Mouse (Mus musculus) myocyte (in vitro differentiated cells): ENCODE measurements at regions not wholly inside any gene's neighbourhood (a gene's known extent, or its start where the extent isn't known, plus 50 kb on each side); places are given as distances from the start of the nearest gene placed in this dataset.

ENCODE experiments used
- H3K27me3 ChIP-seq: one replicate; pipeline ENCODE4 v1.6.1; 2011; ENCODE audit not compliant: control insufficient read depth, insufficient read depth, insufficient read length
- H3K36me3 ChIP-seq: one replicate; pipeline ENCODE4 v1.6.1; 2011; ENCODE audit not compliant: control insufficient read depth, insufficient read depth
- H3K4me2 ChIP-seq: one replicate; pipeline ENCODE4 v1.6.1; 2011; ENCODE audit warnings: low read depth, control low read depth
- H3K4me3 ChIP-seq: one replicate; pipeline ENCODE4 v1.5.1; 2011; ENCODE audit warnings: mild to moderate bottlenecking, control low read depth, moderate library complexity
- H3K79me2 ChIP-seq: one replicate; pipeline ENCODE4 v1.6.1; 2011; ENCODE audit not compliant: control insufficient read depth, insufficient read depth
- H3ac ChIP-seq: one replicate; pipeline ENCODE4 v1.6.1; 2011; ENCODE audit not compliant: control insufficient read depth, insufficient read length
- CEBPB ChIP-seq: IDR thresholded peaks from 2 replicates; pipeline ENCODE4 v1.6.1; 2011; ENCODE audit warnings: mild to moderate bottlenecking, moderate library complexity; ENCODE audit not compliant: poor library complexity, insufficient read depth, severe bottlenecking
- E2F4 ChIP-seq: IDR thresholded peaks from one replicate; pipeline ENCODE4 v1.6.1; 2011; ENCODE audit warnings: mild to moderate bottlenecking, control low read depth, moderate library complexity; ENCODE audit not compliant: insufficient read depth
- MAX ChIP-seq: IDR thresholded peaks from one replicate; pipeline ENCODE4 v1.6.1; 2011; ENCODE audit warnings: low read depth, mild to moderate bottlenecking, control low read depth
- MYOD1 ChIP-seq, 3 experiments: IDR thresholded peaks; one replicate each; pipeline ENCODE4 v1.6.1; 2011; ENCODE audit warnings: control low read depth in 2 of 3, low read depth in 2 of 3, mild to moderate bottlenecking in 2 of 3, moderate library complexity in 1 of 3; ENCODE audit not compliant: insufficient read length in 2 of 3, control insufficient read depth in 1 of 3
- MYOG ChIP-seq, 3 experiments: IDR thresholded peaks; one replicate each; pipeline ENCODE4 v1.6.1; 2011; ENCODE audit warnings: control low read depth in 2 of 3, low read depth in 2 of 3, mild to moderate bottlenecking in 2 of 3; ENCODE audit not compliant: insufficient read length in 2 of 3, control insufficient read depth in 1 of 3, insufficient read depth in 1 of 3
- POLR2A ChIP-seq: IDR thresholded peaks from one replicate; pipeline ENCODE4 v1.6.1; 2011; ENCODE audit warnings: low read depth, mild to moderate bottlenecking, control low read depth, moderate library complexity; ENCODE audit not compliant: insufficient read length
- POLR2AphosphoS2 ChIP-seq: IDR thresholded peaks from one replicate; pipeline ENCODE4 v1.6.1; 2011; ENCODE audit warnings: low read depth, control low read depth; ENCODE audit not compliant: insufficient read length
- REST ChIP-seq: IDR thresholded peaks from one replicate; pipeline ENCODE4 v1.6.1; 2011; ENCODE audit warnings: mild to moderate bottlenecking, control low read depth, moderate library complexity; ENCODE audit not compliant: insufficient read depth, insufficient read length
- SRF ChIP-seq: IDR thresholded peaks from one replicate; pipeline ENCODE4 v1.6.1; 2011; ENCODE audit warnings: low read depth; ENCODE audit not compliant: control insufficient read depth, insufficient read length
- TCF12 ChIP-seq: IDR thresholded peaks from one replicate; pipeline ENCODE4 v1.6.1; 2011; ENCODE audit warnings: mild to moderate bottlenecking, control low read depth; ENCODE audit not compliant: poor library complexity, insufficient read depth, severe bottlenecking
- TCF3 ChIP-seq: IDR thresholded peaks from one replicate; pipeline ENCODE4 v1.6.1; 2011; ENCODE audit warnings: low read depth, control low read depth; ENCODE audit not compliant: insufficient read length
- USF1 ChIP-seq: IDR thresholded peaks from one replicate; pipeline ENCODE4 v1.6.1; 2011; ENCODE audit warnings: low read depth, mild to moderate bottlenecking, control low read depth, moderate library complexity

DNA sequence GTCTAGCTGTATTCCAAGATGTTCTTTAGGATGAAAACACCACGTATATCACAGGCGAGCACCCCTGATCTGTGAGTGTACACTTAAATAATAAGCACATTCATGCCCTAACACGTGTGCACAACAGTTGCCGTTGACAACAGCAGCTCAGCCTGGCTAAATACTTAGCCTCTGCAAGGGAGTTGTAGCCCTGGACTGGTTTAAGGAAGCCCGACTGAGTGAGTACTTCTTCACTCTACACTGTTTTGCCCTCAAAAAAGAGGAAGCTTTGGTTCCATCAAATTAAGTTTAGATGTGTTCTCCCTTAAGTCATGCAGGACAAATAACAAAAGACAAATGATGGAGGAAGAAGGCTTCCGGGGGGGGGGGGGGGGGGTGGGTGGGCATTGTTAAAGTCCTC lies 208.0 kb upstream of the Rhobtb1 start:
- H3K4me3 ChIP-seq = no peak overlapping the region
- TF ChIP-seq TCF12 = no peak
- no peak for TF ChIP-seq CEBPB
- H3ac ChIP-seq = no peak overlapping the region
- H3K27me3 ChIP-seq = no peaks in the 10 kb centered on the region
- no peaks in the 10 kb centered on the region for H3K36me3 ChIP-seq
- H3K4me2 ChIP-seq = no peak overlapping the region
- no peaks in the 10 kb centered on the region for H3K79me2 ChIP-seq

DNA sequence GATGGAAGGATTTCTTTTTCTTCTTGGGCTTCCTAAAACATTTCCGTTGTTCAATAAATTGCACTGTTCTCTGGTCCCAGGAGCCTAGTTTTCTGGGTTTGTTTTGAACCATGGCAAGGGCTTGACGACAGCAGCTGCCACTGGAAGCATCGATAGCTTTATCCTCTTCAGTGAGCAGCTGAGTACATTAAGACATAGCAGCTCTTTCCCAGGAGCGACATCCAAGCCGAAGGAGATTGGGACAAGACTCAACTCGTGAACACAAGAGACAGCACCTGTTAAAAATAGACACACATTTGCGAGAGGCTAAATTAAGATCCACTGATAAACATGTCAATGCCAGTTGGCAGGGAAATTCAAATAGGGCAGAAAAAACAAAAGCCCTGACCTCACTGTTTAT lies 194.7 kb upstream of the Rhobtb1 start:
- H3K27me3 ChIP-seq = no peaks in the 10 kb centered on the region
- H3K4me3 ChIP-seq = no peak overlapping the region
- no peak overlapping the region for H3ac ChIP-seq
- H3K36me3 ChIP-seq = no peaks in the 10 kb centered on the region
- peak overlapping the region; percentile 35 for H3K4me2 ChIP-seq
- TF ChIP-seq TCF12 = peak; percentile 57
- no peak for TF ChIP-seq CEBPB
- TF ChIP-seq TCF3 = no peak
- TF ChIP-seq POLR2A = no peak
- TF ChIP-seq MYOG (IDR thresholded peaks at IDR 0.05; ENCODE audit: control insufficient read depth in 1 of 3, insufficient read depth in 1 of 3, insufficient read length in 2 of 3, low read depth in 2 of 3) = peak in 2 of 3 experiments; percentile 75 to 84
- TF ChIP-seq SRF = no peak
- no peak for TF ChIP-seq MAX
- TF ChIP-seq REST = no peak
- TF ChIP-seq E2F4 = no peak
- no peak for TF ChIP-seq POLR2AphosphoS2
- TF ChIP-seq MYOD1 (IDR thresholded peaks at IDR 0.05; ENCODE audit: control insufficient read depth in 1 of 3, insufficient read length in 2 of 3, low read depth in 2 of 3) = peak in 2 of 3 experiments; percentile 76 to 80
- no peak for TF ChIP-seq USF1
- no peaks in the 10 kb centered on the region for H3K79me2 ChIP-seq

DNA sequence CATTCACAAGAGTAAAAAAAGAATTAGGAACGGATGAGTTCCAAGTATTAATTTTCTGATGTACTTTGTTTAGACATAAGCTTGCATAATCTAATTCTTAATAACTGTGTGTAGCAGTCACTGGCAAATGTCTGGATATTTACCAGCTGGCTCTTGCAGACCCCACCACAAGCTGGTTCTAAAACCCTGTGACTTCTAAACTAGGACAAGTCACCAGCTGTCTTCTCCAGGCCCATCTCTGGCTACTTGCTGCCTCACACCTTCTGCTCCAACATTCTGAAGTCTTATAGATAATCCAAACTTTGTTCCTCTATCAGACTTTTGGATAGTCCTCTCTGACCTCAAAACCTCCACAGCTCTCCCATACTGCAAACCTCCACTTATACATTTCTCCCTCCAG lies 189.9 kb upstream of the Rhobtb1 start:
- Histone ChIP-seq H3K36me3 (no peaks in the 10 kb centered on the region), H3K27me3 (no peaks in the 10 kb centered on the region), H3K4me3 (no peak overlapping the region), H3K79me2 (no peaks in the 10 kb centered on the region), H3K4me2 (no peak overlapping the region), H3ac (no peak overlapping the region)
- no peak for TF ChIP-seq E2F4
- no peak for TF ChIP-seq POLR2AphosphoS2
- no peak for TF ChIP-seq USF1
- no peak for TF ChIP-seq TCF3
- TF ChIP-seq CEBPB = 0 out of 2 replicates have a peak, but pooled peaks have one; percentile 16
- peak; percentile 40 for TF ChIP-seq TCF12
- TF ChIP-seq SRF = no peak
- TF ChIP-seq MYOD1 (IDR thresholded peaks at IDR 0.05; ENCODE audit: control insufficient read depth in 1 of 3, insufficient read length in 2 of 3, low read depth in 2 of 3) = peak in 1 of 3 experiments; percentile 63
- TF ChIP-seq POLR2A = no peak
- TF ChIP-seq MAX = no peak
- TF ChIP-seq MYOG (IDR thresholded peaks at IDR 0.05; ENCODE audit: control insufficient read depth in 1 of 3, insufficient read depth in 1 of 3, insufficient read length in 2 of 3, low read depth in 2 of 3) = peak in 2 of 3 experiments; percentile 56 to 59

DNA sequence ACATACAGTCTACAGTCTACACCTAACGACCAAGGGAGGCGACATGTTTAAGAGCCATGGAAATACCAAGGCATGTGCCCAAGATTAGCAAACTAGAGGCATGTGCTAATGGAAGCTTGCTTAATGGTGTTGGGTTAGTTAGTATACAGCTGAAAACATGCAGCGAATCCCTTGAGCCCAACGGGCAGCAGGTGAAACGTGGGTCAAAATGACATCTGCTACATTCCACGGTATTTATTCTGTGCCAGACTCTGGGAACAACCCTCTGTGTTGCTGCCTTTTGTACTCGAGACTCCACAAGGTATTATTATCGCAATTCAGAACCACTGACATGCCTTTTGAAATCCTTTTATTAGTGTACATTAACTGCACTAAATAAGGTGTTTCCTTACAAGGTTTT lies 188.1 kb upstream of the Rhobtb1 start:
- H3K36me3 ChIP-seq = no peaks in the 10 kb centered on the region
- no peaks in the 10 kb centered on the region for H3K79me2 ChIP-seq
- TF ChIP-seq MYOG (IDR thresholded peaks at IDR 0.05; ENCODE audit: control insufficient read depth in 1 of 3, insufficient read depth in 1 of 3, insufficient read length in 2 of 3, low read depth in 2 of 3) = peak in 2 of 3 experiments; percentile 22 to 52
- peak in 2 of 3 experiments; percentile 55 to 71 for TF ChIP-seq MYOD1 (IDR thresholded peaks at IDR 0.05; ENCODE audit: control insufficient read depth in 1 of 3, insufficient read length in 2 of 3, low read depth in 2 of 3)
- no peak for TF ChIP-seq E2F4
- H3K27me3 ChIP-seq = no peaks in the 10 kb centered on the region
- H3K4me3 ChIP-seq = no peak overlapping the region
- H3K4me2 ChIP-seq = no peak overlapping the region
- H3ac ChIP-seq = no peak overlapping the region

DNA sequence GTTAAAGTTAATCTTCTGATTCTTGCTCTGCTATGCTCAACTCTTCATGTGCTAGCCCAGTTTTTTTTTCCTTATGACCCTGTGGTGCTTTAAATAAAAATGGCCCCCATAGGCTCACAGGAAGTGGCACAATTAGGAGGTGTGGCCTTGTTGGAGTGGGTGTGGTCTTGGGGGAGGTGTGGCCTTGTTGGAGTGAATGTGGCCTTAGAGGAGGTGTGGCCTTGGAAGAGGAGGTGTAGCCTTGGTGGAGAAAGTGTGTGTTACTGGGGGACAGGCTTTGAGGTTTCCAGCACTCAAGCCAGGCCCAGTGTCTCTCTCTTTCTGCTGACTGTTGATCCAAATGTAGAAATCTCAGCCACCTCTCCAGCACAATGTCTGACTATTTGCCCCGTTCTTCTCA lies 186.0 kb upstream of the Rhobtb1 start:
- Histone ChIP-seq H3ac (no peak overlapping the region), H3K4me3 (no peak overlapping the region), H3K36me3 (no peaks in the 10 kb centered on the region), H3K4me2 (no peak overlapping the region), H3K79me2 (no peaks in the 10 kb centered on the region), H3K27me3 (no peaks in the 10 kb centered on the region)
- TF ChIP-seq SRF (no peak), TCF3 (no peak)
